Mouse (Mus musculus): ENCODE results near the gene Tdrd9.

DNA sequence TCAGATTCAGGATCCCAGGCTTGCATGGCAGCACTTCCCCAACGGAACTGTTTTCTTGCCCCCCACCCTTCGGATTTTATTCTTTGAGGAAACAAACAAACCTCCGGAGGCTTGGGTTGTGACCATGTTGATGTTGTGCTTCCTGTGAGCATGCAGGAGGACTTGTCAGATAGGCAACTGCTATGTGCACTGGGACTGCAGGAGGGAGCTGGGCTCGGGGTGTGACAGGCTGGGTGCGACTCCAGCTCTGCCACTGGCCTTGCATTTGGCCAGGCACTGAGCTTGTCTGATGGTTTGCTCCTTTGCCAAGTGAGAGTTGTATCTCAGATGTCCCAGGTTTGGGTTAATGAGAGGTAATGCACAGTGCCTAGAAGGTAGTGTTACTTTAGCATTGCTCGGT lies 6.9 kb downstream of the Tdrd9 start:
- TF ChIP-seq CTCF (IDR thresholded peaks at IDR 0.05; ENCODE audit: extremely low read depth, insufficient read depth, low read length) (no peak), POLR2A (IDR thresholded peaks at IDR 0.05; ENCODE audit: extremely low read depth, insufficient read depth, low read length) (no peak)

Data from cortical plate, adult 2 months (tissue).